Mouse (Mus musculus) subcutaneous adipose tissue, adult 2 months (tissue): Measurements from ENCODE around the gene Foxj2. TPM values are rescaled to one million over a fixed set of nuclear protein-coding genes. Genes with fewer than 3 reads are reported as not detected.

Experiments
- polyA plus RNA-seq: library from polyadenylated mRNA; depleted of rRNA; stranded (reverse); fragments of >200 nt; gene quantifications from 2 replicates; pipeline ENCODE4 v1.2.3, GENCODE M21; 2012; ENCODE audit warnings: low replicate concordance; rRNA removed

Foxj2 gene
- 10.9 and 17.5 TPM in 2 replicates for polyA plus RNA-seq

GRCm38 (mm10) chr6:122819306-122820070 lies at the start of gene Foxj2:
Gene Foxj2, plus strand, starts transcription at chr6:122819914.

GRCm38 (mm10) chr6:122801301-122801800 lies 18.4 kb upstream of the Foxj2 start, which contains the start of gene Slc2a3:
Gene Slc2a3, minus strand, starts transcription at chr6:122801640.

GRCm38 (mm10) chr6:122855955-122856354 lies 36.2 kb downstream of the Foxj2 start, which contains the start of gene C3ar1:
Gene C3ar1, minus strand, starts transcription at chr6:122856161.

GRCm38 (mm10) chr6:122873871-122874719 lies 54.4 kb downstream of the Foxj2 start, which contains the start of gene Necap1:
Gene Necap1, plus strand, starts transcription at chr6:122874474.

Other genes with a start within 250 kb of the Foxj2 start
- gene Apobec1, start 217.5 kb upstream of the Foxj2 start, polyA plus RNA-seq, result 46.7 and 60.4 TPM in 2 replicates
- gene Gdf3, start 209.8 kb upstream of the Foxj2 start, polyA plus RNA-seq, result 0.11 and 0.58 TPM in 2 replicates
- gene Dppa3, start 193.5 kb upstream of the Foxj2 start, polyA plus RNA-seq, result not detected in 2 replicates
- 0.50 TPM in 1 of 2 replicates, not detected in the other for gene Nanog, start 112.4 kb upstream of the Foxj2 start, polyA plus RNA-seq
- gene Slc2a3, start 18.3 kb upstream of the Foxj2 start, polyA plus RNA-seq, result 2.0 and 10.3 TPM in 2 replicates
- gene C3ar1, start 36.2 kb downstream of the Foxj2 start, polyA plus RNA-seq, result 11.0 and 17.3 TPM in 2 replicates
- 19.9 and 23.6 TPM in 2 replicates for gene Necap1, start 54.6 kb downstream of the Foxj2 start, polyA plus RNA-seq
- gene Clec4a1, start 101.9 kb downstream of the Foxj2 start, polyA plus RNA-seq, result 8.4 and 10.1 TPM in 2 replicates
- gene Clec4a3, start 132.6 kb downstream of the Foxj2 start, polyA plus RNA-seq, result 4.3 and 4.5 TPM in 2 replicates
- gene Clec4a4, start 170.5 kb downstream of the Foxj2 start, polyA plus RNA-seq, result not detected in 2 replicates
- 6.3 and 6.9 TPM in 2 replicates for gene Clec4b1, start 230.0 kb downstream of the Foxj2 start, polyA plus RNA-seq